Mouse (Mus musculus): ENCODE results near the gene Hoxa10. TPM values are rescaled to one million over a fixed set of nuclear protein-coding genes. Genes with fewer than 3 reads are reported as not detected.

Hoxa10 gene
- polyA plus RNA-seq, 1 experiment from 2014 or later: 20.2 TPM

GRCm38 (mm10) chr6:52231885-52232567 is 8.6 kb downstream of the Hoxa10 start:
- Histone ChIP-seq H3K4me1 (replicated peaks) (peaks cover 14% of the 10 kb centered on the region), H3K36me3 (no peaks in the 10 kb centered on the region), H3K9ac (0 out of 2 replicates have a peak overlapping the region, but pooled peaks have one; percentile 26), H3K27ac (no peak overlapping the region), H3K9me3 (no peaks in the 10 kb centered on the region), H3K4me2 (replicated peaks) (peak overlapping the region; percentile 48), H3K4me3 (replicated peaks) (peak overlapping the region; percentile 38; the same call in 1 of the 2 replicates), H3K27me3 (replicated peaks) (peaks cover 91% of the 10 kb centered on the region)
- ATAC-seq: no peak
- 2% methylated on average over 18 of the region's 18 CpGs for WGBS

- 1% methylated on average over 24 of the region's 36 CpGs for WGBS
- H3K27ac ChIP-seq: peak within 1 kb of the TSS; percentile 46; the same call in 1 of the 2 replicates
- peak within 1 kb of the TSS; percentile 38 for H3K4me3 ChIP-seq (replicated peaks)
Measured at GRCm38 (mm10) chr6:52230516-52231165, 10.0 kb downstream of the Hoxa10 start, which contains the start of gene Hoxa9. Gene Hoxa9 (minus strand): TSS chr6:52231089.

GRCm38 (mm10) chr6:52229558-52230416 is 10.9 kb downstream of the Hoxa10 start:
- peak overlapping the region; percentile 19; the same call in 1 of the 2 replicates for H3K9ac ChIP-seq
- 1% methylated on average over 44 of the region's 44 CpGs for WGBS
- H3K4me1 ChIP-seq (replicated peaks): peaks cover 16% of the 10 kb centered on the region
- no peaks in the 10 kb centered on the region for H3K36me3 ChIP-seq
- H3K4me3 ChIP-seq (replicated peaks): peak overlapping the region; percentile 25
- peak overlapping the region; percentile 41 for H3K4me2 ChIP-seq (replicated peaks)
- peaks cover 91% of the 10 kb centered on the region for H3K27me3 ChIP-seq (replicated peaks)
- no peak for ATAC-seq
- H3K9me3 ChIP-seq: no peaks in the 10 kb centered on the region
- 0 out of 2 replicates have a peak overlapping the region, but pooled peaks have one; percentile 46 for H3K27ac ChIP-seq

More at GRCm38 (mm10) chr6:52230516-52231165, 10.0 kb downstream of the Hoxa10 start, which contains the start of gene Hoxa9:
- Histone ChIP-seq H3K36me3 (no peaks in the 10 kb centered on the region), H3K4me2 (replicated peaks) (peak within 1 kb of the TSS; percentile 48), H3K9me3 (no peaks in the 10 kb centered on the region), H3K27me3 (replicated peaks) (peaks cover 91% of the 10 kb centered on the region), H3K9ac (peak within 1 kb of the TSS; percentile 26; the same call in 1 of the 2 replicates), H3K4me1 (replicated peaks) (peaks cover 14% of the 10 kb centered on the region)
- peak; percentile 36; the same call in 1 of the 2 replicates for ATAC-seq

GRCm38 (mm10) chr6:52228475-52229465 is 11.9 kb downstream of the Hoxa10 start:
- H3K4me3 ChIP-seq (replicated peaks): peak overlapping the region; percentile 25
- H3K27ac ChIP-seq: 0 out of 2 replicates have a peak overlapping the region, but pooled peaks have one; percentile 32
- no peaks in the 10 kb centered on the region for H3K9me3 ChIP-seq
- 3% methylated on average over 38 of the region's 38 CpGs for WGBS
- H3K27me3 ChIP-seq (replicated peaks): peaks cover 91% of the 10 kb centered on the region
- no peak for ATAC-seq
- peaks cover 7% of the 10 kb centered on the region for H3K4me1 ChIP-seq (replicated peaks)
- peak overlapping the region; percentile 18; the same call in 1 of the 2 replicates for H3K9ac ChIP-seq
- H3K36me3 ChIP-seq: no peaks in the 10 kb centered on the region
- H3K4me2 ChIP-seq (replicated peaks): peak overlapping the region; percentile 41

- Histone ChIP-seq H3K27me3 (replicated peaks) (peaks cover 91% of the 10 kb centered on the region), H3K9ac (no peak overlapping the region), H3K4me3 (replicated peaks) (no peak overlapping the region), H3K4me2 (replicated peaks) (peak overlapping the region; percentile 50), H3K36me3 (no peaks in the 10 kb centered on the region), H3K4me1 (replicated peaks) (peaks cover 6% of the 10 kb centered on the region; the same call in 1 of the 2 replicates), H3K27ac (no peak overlapping the region), H3K9me3 (no peaks in the 10 kb centered on the region)
- WGBS: 5% methylated on average over 11 of the region's 11 CpGs
- no peak for ATAC-seq
Measured at GRCm38 (mm10) chr6:52227470-52228222, 13.0 kb downstream of the Hoxa10 start.

GRCm38 (mm10) chr6:52226569-52227257 is 13.9 kb downstream of the Hoxa10 start:
- Histone ChIP-seq H3K4me2 (replicated peaks) (peak overlapping the region; percentile 50), H3K9ac (no peak overlapping the region), H3K9me3 (no peaks in the 10 kb centered on the region), H3K36me3 (no peaks in the 10 kb centered on the region), H3K27me3 (replicated peaks) (peaks cover 90% of the 10 kb centered on the region), H3K4me3 (replicated peaks) (peak overlapping the region; percentile 6; the same call in 1 of the 2 replicates), H3K4me1 (replicated peaks) (0 out of 2 replicates have a peak, but pooled peaks cover 7% of the 10 kb centered on the region), H3K27ac (peak overlapping the region; percentile 32; the same call in 1 of the 2 replicates)
- WGBS: 4% methylated on average over 26 of the region's 26 CpGs
- ATAC-seq: no peak

- peak overlapping the region; percentile 40; the same call in 1 of the 2 replicates for H3K27ac ChIP-seq
- H3K4me3 ChIP-seq (replicated peaks): peak overlapping the region; percentile 38
- peak overlapping the region; percentile 37 for H3K9ac ChIP-seq
- H3K4me2 ChIP-seq (replicated peaks): peak overlapping the region; percentile 50
- H3K27me3 ChIP-seq (replicated peaks): peaks cover 93% of the 10 kb centered on the region
- 2% methylated on average over 69 of the region's 69 CpGs for WGBS
- ATAC-seq: peak; percentile 27; the same call in 1 of the 2 replicates
- H3K9me3 ChIP-seq: no peaks in the 10 kb centered on the region
- peaks cover 11% of the 10 kb centered on the region; the same call in 1 of the 2 replicates for H3K4me1 ChIP-seq (replicated peaks)
- H3K36me3 ChIP-seq: no peaks in the 10 kb centered on the region
Measured at GRCm38 (mm10) chr6:52225612-52226568, 14.8 kb downstream of the Hoxa10 start.

GRCm38 (mm10) chr6:52224895-52225611 is 15.6 kb downstream of the Hoxa10 start:
- no peak for ATAC-seq
- Histone ChIP-seq H3K4me1 (replicated peaks) (peaks cover 11% of the 10 kb centered on the region; the same call in 1 of the 2 replicates), H3K9ac (peak overlapping the region; percentile 37), H3K27me3 (replicated peaks) (peaks cover 92% of the 10 kb centered on the region), H3K4me3 (replicated peaks) (peak overlapping the region; percentile 38), H3K27ac (no peak overlapping the region), H3K4me2 (replicated peaks) (peak overlapping the region; percentile 50), H3K36me3 (no peaks in the 10 kb centered on the region), H3K9me3 (no peaks in the 10 kb centered on the region)
- WGBS: 2% methylated on average over 35 of the region's 36 CpGs
